Mouse (Mus musculus): Measurements from ENCODE around the gene Fam107a.

- no peak for TF ChIP-seq CTCF (IDR thresholded peaks at IDR 0.05; ENCODE audit: control insufficient read depth, insufficient read depth, insufficient read length)
- TF ChIP-seq MAX (IDR thresholded peaks at IDR 0.05) = no peak
- no peak for TF ChIP-seq USF1 (IDR thresholded peaks at IDR 0.05; ENCODE audit: low read depth)
- TF ChIP-seq MYOD1 (IDR thresholded peaks at IDR 0.05; ENCODE audit: control insufficient read depth, insufficient read length, low read depth) = no peak
Observed at GRCm38 (mm10) chr14:8331307-8331905, 13.6 kb upstream of the Fam107a start.
